Mouse (Mus musculus): ENCODE measurements around the gene Cyp1a1.

Cyp1a1 gene

DNA sequence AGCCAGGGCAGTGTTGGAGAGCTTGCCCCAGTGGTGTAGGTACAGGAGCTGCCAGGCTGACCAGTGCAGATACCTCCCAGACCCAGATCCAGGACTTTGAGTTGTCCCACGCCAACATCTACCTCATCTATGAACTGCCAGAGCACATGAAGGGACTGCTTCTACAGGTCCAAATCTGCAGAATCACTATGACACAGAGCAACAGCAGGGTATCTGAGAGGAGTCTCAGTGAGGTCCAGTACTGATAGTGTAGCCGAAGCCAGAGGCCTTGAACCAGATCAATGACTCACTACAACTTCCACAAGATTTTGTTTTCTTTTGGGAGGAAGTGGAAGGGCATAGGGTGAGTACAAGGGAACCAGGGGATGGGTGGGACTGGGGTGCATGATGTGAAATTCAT is at the start of gene Cyp1a1:
Cyp1a1 (plus strand) TSS at position 178 of the 400 bp plus-strand sequence.
- DNase-seq (ENCODE audit: low spot score in 2 of 2) = no peak

DNA sequence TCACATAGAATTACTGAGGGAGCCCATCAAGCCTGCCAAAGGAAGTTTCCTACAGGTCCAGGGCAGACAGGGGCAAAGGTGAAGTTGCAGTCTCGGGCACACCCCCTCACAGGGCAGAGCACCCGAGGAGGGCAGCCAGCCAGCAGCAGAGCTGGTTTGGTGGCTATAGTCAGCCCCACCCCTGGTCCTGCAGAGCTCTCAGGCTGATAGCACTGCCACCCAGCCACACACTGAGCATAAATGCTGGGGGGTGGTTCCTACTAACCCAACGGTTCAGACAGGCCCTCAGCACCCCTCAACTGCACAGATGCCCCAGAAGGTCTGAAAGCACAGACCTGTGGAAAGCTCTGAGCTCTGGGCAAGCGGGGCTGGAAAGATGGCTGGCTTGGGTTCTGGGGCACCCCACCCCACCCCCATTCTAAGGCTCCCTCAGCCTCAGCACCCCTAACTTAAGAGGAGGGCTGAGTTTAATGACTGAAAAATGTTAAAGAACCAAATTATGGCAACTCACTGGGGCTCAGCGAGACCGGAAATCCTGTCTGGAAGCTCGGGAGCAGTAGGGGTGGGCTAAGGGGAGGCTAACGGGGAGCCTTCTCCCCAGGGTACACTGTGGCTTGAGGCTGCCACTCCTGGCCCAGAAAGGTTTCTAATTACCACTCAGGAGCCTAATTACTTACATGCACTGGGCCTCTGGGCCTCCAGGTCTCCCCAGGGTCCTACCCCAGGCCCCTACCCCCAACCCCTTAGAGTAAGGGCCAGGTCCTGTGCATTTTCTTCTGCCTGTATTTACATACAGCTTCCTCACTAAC is 48.9 kb upstream of the Cyp1a1 start:
- DNase-seq (ENCODE audit: low spot score in 2 of 2) = peak; percentile 38 to 62

DNA sequence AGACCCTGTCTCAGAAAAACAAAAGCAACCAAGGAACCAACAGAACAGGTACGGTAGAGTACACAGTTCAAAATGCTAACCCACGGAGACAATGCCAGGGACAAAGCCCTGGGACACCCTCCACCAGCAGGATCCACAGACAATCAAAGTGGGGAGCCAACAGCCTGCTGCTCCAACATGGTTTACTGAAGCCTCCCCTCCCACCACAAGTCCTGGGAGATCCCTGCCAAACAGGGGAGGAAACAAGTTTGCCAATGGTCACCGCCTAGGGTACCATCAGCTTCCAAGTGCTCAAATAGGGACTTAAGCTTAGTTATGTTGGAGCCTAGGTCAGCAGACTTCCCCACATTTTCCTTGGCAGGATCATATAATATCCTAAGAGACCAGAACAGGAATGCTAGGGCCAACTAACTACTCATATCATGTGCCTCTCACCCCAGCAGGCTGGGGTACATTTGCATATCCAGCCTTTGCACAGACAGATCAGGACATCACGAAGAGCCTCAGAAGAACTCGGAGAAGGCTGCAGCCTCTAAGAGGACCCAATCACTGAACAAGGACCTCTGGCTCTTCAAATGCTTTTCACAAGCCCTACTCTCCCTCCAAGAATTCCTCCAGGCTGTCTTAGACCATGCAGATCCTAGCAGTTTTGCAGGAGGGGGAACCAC is 47.9 kb upstream of the Cyp1a1 start:
- no peak for DNase-seq (ENCODE audit: low spot score in 2 of 2)

DNA sequence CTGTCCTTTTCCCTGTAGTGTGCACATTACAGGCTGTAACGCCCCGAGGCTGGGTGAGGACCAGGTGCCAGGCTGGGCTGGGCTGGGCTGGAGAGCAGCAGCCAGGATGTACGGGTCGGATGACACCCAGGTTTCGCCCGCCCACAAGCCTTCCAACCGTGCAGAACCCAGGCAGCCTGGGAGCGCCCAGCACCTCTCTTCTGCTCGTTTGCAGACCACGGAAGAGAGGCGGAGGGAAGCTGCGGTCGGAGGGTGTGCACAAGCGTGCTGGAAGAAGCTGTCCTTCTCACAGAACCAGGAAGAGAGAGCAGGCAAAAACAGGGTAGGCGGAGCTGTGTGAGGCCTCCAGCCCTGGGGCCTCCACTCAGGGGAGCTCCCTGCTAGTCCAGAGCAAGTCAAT is 47.3 kb upstream of the Cyp1a1 start:
- DNase-seq (ENCODE audit: low spot score in 2 of 2) = peak; percentile 86 to 93

DNA sequence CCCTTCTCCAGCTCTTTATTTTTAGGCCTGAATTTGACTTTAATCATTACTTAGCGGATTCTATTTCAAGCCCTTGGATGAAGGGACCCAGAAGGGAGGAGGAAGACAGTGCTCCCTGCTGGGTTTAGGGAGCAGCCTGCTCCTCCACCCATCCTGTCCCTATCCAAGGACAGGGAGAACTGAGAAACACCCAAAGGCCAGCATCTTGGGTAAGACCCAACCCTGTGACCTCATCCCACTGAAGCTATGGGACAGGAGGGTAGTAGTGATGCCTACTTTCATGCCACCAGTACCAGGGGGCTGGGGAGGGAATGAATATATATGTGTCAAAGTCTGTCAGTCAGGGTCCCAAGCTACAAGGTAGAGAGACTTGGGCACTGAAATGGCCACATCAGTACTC is 46.7 kb upstream of the Cyp1a1 start:
- no peak for DNase-seq (ENCODE audit: low spot score in 2 of 2)

DNA sequence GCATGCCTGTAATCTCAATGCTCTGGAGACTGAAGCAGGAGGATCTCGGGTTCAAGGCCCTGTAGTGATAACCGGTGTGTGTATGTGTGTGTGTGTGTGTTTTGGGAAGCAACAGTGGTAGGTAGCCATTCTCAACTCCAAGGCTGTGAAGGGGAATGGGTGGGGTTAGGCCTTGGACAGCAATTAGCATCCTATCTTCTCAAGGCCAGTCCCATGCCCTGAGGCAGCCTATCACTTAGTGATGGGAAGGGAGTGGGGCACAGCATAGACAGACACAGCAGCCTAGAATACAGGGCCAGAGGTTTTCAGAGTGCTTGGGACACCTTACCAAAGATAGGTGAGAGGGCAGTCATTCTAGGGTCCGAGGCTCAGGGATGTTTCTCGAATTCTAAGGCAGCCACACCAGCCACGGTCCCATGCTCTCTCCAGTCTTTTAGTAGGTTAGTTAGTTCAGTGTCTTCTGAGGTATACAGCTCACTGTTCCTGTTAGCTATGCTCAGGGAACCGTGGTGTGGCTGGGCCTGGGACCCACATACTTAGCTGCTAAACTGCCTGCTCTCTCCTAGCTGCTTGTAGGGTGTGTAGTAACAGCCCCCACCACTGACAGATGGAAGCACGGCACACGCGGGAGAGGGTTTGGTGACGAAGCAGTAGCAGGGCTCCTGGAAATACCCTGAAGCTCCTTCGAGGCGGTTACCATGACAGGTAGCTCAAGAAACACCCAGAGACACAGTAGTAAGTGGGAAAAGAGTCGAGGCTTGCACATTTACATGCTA is 45.8 kb upstream of the Cyp1a1 start:
- peak in 1 of 2 experiments; percentile 39 for DNase-seq (ENCODE audit: low spot score in 2 of 2)

DNA sequence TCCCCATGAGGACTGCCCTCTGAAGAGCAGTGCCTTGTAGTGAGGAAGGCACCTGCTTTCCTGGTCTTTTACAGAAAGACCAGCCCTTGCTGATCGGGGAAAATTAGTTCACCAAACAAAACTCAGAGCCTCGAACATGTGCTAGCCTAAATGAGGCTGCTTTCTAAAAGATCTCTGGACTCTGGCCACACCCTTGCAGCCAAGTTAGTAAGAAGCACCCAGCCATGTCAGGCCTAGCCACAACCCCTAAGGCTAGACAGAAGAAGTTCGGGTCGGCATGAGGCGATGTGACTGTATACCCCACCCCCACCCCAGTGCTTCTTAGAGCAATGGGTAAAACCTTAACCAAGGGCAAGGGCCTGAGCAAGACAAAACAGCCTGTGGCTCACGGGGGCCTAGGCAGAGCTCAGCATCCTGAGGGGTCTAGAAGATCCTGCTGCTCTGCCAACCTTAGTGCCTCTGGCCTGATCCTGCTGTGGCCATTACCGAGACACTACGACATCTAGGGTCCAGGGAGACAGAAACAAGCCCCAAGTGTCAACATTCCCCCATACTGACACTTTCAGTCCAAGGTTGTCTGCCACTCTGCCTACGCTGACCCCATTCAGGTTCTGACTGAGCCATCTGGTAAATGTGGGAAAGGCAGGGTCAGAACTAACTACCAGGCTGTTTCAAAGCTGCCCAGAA is 44.4 kb upstream of the Cyp1a1 start:
- DNase-seq (ENCODE audit: low spot score in 2 of 2) = no peak

DNA sequence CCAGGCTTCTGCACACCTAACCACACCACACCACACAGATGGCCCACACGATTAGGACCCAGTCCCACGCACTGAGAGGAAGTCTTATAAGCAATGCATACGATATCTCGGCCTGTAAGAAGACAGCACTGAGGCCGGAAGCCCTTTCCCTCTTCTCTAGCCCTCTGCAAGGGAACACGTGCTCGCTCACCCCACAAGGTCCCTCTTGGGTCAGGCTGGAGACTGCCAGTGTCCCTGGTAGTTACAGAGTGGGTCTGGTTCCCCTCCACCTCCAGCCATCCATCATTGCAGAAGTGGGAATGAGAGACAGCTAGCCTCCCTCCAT is 43.9 kb upstream of the Cyp1a1 start:
- peak; percentile 44 to 50 for DNase-seq (ENCODE audit: low spot score in 2 of 2)

DNA sequence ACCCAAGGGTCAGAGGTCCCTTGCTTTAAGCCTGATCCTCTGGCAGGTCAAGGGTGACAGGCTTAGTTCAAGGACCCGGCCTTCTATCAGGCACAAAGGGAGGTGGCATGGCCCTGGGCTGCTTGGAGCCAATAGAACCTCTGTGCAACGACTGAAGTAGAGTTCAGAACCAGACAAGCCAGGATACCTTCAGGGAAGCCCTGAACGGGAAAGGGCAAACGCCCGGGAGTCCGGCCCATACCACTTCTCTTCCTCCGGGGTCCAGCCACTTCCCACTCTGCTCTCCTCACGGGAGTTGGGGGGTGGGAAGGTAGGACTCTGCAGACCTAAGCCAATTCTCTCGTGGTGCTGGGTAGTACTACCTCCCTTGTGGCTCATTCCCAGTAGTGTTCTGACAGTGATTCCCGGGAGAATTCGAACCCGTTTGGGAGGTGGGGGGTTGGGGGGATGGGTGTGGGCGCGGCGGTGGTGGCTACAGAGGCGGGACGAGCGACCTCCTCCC is 43.2 kb upstream of the Cyp1a1 start:
- no peak for DNase-seq (ENCODE audit: low spot score in 2 of 2)

DNA sequence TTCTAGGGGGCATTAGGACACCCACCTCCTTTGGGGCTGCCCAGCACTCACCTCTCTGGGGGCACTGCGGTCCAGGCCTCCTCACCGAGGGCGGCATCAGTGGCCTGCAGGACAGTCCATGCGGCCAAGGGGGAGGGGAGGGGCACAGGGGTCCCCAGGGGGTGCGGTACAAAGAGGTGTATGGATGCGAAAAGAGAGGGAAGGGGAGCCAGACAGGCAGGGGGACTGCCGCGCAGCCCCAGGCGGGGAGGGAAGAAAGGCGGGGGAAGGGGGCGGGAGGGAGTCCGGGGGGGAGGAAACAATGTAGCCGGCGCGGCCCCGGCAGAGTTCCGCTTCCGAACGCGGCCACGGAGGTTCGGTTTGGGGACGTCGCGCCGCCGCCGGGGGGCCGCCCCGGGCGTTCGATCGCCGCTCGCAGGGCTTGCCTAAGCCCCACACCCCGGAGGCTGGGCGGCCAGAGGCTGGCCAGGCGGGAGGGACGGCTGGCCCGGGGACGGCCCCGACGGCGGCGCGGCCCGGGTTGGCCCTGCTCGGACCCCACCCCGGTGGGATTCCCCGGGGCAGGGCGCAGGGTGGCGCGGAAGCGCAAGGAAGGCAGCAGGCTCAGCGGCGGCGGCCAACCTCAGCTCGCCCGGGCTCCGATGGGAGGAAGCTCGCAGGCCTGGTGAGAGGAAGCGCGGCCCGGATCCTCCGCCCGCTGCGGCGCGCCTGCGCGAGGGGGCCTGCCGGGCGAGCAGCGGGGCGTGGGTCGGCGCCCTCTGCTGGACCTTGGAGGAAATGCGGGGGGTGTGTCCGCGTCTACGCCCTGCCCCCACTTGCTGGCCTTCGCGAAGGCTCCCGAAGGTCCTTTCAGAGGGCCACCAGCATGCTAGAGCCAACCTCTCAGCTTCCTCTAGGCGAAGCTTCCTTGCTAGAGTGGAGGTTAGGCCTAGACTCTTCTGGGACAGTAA is 42.5 kb upstream of the Cyp1a1 start:
- DNase-seq (ENCODE audit: low spot score in 2 of 2) = peak; percentile 91 to 93

DNA sequence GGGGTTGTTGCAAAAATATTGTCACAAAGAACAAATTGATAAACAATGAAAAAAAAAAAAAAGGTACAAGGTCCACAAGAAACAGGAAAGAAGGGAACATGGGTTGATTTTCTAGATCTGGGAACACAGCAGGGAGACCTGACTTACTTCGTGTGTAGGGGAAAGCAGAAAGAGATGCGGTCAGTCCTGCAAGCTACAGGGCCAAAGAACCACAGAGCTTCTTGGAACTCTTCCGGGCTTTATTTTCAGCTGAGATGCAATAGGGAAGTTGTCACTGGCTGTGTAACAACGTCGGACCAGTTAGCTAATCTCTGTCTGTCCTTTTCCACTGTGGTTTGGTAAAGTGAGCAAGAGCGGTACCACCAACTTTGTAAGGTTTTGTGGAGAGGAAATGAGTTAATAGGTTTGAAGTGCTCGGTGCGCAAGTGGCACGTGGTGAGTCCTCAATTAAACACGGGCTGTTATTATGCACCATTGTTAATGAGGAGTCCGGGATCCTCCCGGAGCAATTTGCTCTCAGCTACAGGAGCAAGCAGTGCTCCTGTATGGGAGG is 41.1 kb upstream of the Cyp1a1 start:
- peak; percentile 64 to 72 for DNase-seq (ENCODE audit: low spot score in 2 of 2)

DNA sequence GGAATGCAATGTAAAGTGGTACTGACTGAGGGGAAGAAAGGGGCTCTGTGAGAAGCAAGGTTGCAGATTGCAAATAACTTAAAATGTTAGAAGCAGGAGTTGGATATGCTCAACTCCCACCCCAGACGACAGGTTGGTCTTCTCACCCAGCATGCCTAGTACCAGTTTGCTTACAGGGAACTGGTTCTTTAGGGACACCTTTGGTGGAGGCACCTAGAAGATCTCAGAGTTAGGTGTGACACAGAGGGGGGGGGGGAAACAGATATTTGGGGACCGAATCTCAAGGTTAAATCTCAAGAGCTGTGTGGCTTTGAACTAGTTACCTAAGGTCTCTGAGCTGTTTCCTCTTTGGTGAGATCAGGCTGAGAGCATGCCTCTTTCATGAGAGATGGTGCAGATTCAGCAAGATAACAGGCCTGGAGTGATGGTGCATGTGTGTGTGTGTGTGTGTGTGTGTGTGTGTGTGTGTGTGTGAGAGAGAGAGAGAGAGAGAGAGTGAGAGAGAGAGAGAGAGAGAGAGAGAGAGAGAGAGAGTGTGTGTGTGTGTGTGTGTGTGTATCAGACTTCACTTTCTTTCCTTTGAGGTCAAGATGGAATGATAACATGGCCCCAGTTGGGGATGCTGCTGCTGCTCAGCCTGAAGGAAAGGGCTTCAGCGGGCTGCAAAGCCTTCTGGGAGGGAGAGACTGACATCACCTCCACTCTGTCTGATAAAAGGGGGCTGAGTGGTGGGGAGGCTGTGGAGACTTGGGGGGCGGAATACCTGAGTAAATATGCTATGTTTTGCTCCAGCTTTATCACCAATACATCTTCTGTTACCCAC is 40.2 kb upstream of the Cyp1a1 start:
- no peak for DNase-seq (ENCODE audit: low spot score in 2 of 2)

DNA sequence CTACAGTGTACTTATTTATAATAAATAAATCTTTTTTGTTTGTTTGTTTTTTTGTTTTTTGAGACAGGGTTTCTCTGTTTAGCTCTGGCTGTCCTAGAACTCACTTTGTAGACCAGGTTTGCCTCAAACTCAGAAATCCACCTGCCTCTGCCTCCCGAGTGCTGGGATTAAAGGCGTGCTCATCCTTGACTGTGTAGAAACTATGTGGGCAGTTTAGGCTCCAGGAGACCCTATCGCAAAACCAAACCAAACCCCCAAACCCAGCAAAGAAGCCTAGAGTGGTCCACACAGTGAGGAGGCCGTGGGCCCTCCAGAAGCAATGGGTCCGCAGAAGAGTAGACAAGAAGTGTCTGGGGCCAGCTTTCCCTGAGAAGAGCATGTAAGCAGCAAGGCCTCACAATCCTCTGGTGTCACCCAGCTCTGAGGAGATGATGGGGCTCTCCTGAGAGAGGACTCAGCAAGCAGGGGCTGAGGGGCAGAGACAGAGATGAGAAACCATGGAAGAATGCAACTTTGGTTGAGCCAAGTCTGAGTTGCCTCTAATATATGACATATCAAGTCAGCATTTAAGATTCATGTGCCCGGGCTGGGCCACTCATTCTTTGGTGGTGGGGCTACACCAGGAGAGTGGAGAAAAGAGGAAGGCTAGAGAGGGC is 37.5 kb upstream of the Cyp1a1 start:
- no peak for DNase-seq (ENCODE audit: low spot score in 2 of 2)

DNA sequence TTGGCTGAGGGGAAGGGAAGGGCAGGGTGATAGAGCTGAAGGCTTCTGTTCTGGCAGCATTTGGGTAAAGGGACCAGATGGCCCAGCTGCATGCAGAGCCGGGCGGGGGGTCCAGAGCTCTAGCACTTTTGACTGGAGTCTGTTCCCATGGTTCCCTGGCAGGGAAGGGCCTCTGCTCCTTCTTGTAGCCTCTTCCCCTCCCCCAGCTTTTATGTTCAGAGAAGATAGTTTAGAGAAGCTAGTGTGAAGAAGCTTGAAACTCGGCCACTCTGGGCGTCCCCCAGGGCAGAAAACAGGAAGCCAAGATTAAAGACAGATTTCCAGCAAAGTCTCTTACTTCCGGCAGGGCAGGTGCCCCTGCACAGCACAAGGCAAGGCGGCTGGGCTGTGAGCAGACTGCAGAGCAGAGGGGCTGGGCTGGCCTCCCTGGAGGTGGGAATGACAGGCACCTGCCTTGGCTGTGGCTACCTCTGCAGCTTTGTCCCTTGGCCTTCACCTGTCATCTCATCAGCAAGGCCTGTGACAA is 36.9 kb upstream of the Cyp1a1 start:
- DNase-seq (ENCODE audit: low spot score in 2 of 2) = peak; percentile 63 to 76

DNA sequence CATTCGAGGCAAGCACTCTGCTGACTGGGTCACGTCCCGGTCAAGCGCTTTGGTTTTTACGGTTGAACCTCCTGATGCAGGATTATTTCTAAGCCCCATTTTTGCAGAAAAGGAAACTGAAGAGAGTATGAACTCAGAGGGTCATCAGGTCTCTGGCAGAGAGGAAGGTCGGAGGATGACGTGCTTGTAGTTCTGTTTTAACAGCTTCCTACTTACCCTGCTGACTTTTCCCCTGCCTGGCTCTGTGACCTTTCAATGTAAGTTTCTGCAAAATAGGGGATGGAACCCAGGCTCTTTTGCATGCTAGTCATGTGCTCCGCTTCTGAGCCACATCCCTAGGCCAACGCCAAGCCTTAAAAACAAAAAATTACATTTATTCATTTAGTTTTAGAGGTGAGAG is 35.4 kb upstream of the Cyp1a1 start:
- DNase-seq (ENCODE audit: low spot score in 2 of 2) = no peak

DNA sequence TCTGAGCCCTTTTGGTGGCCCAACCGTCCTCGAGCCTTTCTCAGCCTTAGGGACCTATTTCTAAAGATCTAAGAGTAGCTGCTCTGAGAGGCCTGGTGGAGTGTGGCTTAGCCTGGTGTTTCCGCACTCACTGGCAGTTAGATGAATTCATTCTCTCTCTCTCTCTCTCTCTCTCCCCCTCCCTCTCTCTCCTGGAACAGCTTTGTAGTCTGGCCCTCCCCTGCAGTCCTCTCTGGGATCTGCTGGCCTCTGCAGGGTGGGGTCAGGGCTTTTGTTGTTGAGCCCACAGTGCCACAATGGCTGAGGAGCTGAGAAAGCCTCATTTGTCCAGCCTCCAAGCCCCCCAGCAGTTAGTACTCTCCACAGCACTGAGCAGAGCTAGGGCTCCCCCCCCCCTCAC is 34.9 kb upstream of the Cyp1a1 start:
- DNase-seq (ENCODE audit: low spot score in 2 of 2) = no peak

DNA sequence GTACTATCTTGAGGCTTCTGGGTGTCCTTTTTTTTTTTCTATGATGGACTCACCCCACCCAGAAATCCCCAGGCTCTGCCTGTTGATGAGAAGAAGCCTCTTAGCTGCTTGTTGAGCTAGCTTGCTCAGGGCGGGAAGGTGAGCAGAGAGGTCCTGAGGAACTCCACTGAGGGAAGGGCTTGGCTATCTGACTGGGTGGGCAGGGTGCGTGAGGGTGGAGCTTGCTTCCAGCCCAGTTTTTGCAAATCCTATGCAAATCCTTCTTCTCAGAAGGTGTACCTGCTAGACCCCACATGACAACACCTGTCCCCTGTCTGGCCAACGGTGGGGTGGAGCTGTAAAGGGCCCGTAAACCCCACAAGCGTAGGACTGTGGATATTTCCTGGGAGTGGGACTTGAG is 34.4 kb upstream of the Cyp1a1 start, which contains the start of gene Csk:
Csk (minus strand) TSS at position 349 of the 400 bp plus-strand sequence.
- DNase-seq (ENCODE audit: low spot score in 2 of 2) = no peak

DNA sequence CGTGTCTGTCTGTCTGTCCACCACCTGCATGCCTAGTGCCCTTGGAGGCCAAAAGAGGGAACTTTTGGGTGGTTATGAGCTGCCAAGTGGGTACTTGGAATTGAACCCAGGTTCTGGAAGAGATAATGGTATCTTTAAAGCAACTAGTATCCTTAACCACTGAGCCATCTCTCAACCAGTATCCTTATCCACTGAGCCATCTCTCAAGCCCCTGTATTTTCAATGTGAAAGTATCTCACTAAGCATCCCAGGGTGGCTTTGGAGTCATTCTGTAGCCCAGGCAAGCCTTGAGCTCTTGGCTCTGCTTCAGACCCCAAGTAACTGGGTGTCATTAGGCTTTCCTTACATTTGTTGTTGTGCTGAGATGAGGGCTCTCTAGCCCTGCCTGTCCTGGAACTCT is 32.8 kb upstream of the Cyp1a1 start:
- no peak for DNase-seq (ENCODE audit: low spot score in 2 of 2)

DNA sequence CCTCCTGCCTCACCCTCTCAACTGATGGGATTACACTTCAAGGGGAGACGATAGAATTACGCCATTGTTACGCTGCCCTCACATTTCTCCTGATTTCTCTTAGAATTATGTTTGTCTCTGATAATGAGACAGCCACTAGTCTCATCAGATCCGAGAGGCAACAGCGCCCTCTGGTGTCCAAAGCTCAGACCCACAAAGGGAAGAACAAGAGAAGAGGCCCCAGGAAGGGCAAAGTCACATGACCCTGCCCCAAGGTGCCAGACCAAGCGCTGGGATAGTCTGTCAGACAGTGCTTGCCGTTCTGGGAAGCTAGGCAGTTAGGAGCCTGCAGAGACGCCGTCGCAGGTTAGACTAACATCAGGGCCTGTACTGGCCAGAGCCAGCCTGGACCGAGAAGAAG is 32.0 kb upstream of the Cyp1a1 start:
- DNase-seq (ENCODE audit: low spot score in 2 of 2) = peak; percentile 91 to 96

Data from natural killer cell, adult 2 months (primary cell).